Mouse (Mus musculus) CD4-positive, CD25-positive, alpha-beta regulatory T cell, adult 2 months (primary cell): ENCODE measurements at regions not wholly inside any gene's neighbourhood (a gene's known extent, or its start where the extent isn't known, plus 50 kb on each side); places are given as distances from the start of the nearest gene placed in this dataset.

ENCODE experiments used
- DNase-seq: peaks from one replicate; pipeline ENCODE4 v3.0.0-alpha.2; 2012; ENCODE audit warnings: low read depth, low spot score

- no peak for DNase-seq
Observed at GRCm38 (mm10) chr10:95032760-95033716, 88.4 kb upstream of the Plxnc1 start.

GRCm38 (mm10) chr10:95031371-95031770 is 86.7 kb upstream of the Plxnc1 start:
- no peak for DNase-seq

GRCm38 (mm10) chr10:95030801-95031200 is 86.2 kb upstream of the Plxnc1 start:
- no peak for DNase-seq

GRCm38 (mm10) chr10:95029554-95029953 is 84.9 kb upstream of the Plxnc1 start:
- no peak for DNase-seq

GRCm38 (mm10) chr10:95025569-95026327 is 81.1 kb upstream of the Plxnc1 start:
- no peak for DNase-seq

- DNase-seq: no peak
Observed at GRCm38 (mm10) chr10:95021209-95021608, 76.6 kb upstream of the Plxnc1 start.

- DNase-seq: no peak
Observed at GRCm38 (mm10) chr10:95016896-95017295, 72.3 kb upstream of the Plxnc1 start.

GRCm38 (mm10) chr10:95015298-95015951 is 70.8 kb upstream of the Plxnc1 start:
- no peak for DNase-seq

GRCm38 (mm10) chr10:95013946-95014345 is 69.3 kb upstream of the Plxnc1 start:
- DNase-seq: no peak

- no peak for DNase-seq
Observed at GRCm38 (mm10) chr10:95013213-95013915, 68.7 kb upstream of the Plxnc1 start.

GRCm38 (mm10) chr10:95010333-95010732 is 65.7 kb upstream of the Plxnc1 start:
- no peak for DNase-seq

GRCm38 (mm10) chr10:95009081-95009480 is 64.4 kb upstream of the Plxnc1 start:
- peak; percentile 11 for DNase-seq

- no peak for DNase-seq
Observed at GRCm38 (mm10) chr10:95004065-95004763, 59.6 kb upstream of the Plxnc1 start.

GRCm38 (mm10) chr10:95003621-95004020 is 59.0 kb upstream of the Plxnc1 start:
- DNase-seq: no peak

GRCm38 (mm10) chr10:95001650-95002049 is 57.0 kb upstream of the Plxnc1 start:
- no peak for DNase-seq

- DNase-seq: no peak
Observed at GRCm38 (mm10) chr10:94999716-95000115, 55.1 kb upstream of the Plxnc1 start.
